Mouse (Mus musculus): ENCODE measurements around the gene Kctd20. TPM values are rescaled to one million over a fixed set of nuclear protein-coding genes. Genes with fewer than 3 reads are reported as not detected.
A peak's percentile ranks its signal among the peaks of the same experiment; 100 is the strongest.

The Kctd20 gene
- total RNA-seq, 1 experiment from 2014 or later, result 83.7 TPM

DNA sequence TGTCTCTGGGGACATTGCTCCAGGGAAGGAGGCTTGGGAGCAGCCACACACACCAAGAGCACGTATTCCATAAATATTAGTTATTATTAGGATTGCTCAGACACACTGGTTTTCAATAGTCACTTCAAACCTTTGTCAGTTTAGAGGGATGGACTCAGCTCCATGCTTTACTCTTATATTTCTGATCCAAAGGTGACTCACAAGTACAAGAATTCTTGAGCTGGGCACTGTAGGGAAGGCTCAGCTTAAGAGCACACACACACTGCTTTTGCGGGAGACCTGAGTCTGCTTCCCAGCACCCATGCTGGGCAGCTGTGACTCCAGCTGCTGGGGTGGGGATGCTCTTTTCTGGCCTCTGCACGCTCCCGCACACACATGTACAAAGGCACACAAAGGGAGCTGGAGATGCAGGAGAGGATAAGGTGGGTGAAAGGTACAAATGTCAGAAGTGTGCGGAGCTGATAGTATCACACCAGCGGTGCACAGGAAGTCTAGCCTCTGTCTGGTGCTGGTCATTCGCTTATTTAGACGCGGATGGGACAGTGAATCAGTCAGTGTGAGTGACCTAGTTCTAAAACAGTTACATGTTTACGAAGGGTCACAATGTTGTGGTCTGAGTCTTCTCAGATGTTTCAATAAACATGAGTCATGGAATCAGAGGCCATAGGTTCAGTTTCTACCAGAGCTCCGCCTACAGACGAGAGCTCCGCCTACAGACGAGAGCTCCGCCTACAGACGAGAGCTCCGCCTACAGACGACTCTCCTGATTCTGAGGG, 20.1 kb upstream of the Kctd20 start:
- ATAC-seq (replicated peaks; ENCODE audit: low read depth, poor library complexity, severe bottlenecking), result no peak

DNA sequence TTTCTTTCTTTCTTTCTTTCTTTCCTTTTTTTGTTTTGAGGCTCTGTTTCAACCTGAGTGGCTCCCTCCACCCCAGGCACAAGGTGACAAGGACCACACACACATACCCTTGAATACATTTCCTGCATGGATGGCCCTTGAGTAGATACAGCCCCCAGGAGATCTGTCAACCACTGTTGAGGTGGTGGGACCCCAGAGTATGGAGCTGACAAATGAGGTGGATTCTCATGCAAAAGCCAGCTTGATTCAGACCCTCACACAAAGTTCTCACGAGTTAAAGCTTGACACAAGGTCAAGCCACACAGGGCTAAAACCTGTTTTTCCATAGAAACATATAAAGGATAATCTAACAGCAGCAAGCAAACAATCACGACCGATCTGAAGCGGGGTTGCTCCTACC, 19.5 kb upstream of the Kctd20 start:
- ATAC-seq (replicated peaks; ENCODE audit: low read depth, poor library complexity, severe bottlenecking), result no peak

DNA sequence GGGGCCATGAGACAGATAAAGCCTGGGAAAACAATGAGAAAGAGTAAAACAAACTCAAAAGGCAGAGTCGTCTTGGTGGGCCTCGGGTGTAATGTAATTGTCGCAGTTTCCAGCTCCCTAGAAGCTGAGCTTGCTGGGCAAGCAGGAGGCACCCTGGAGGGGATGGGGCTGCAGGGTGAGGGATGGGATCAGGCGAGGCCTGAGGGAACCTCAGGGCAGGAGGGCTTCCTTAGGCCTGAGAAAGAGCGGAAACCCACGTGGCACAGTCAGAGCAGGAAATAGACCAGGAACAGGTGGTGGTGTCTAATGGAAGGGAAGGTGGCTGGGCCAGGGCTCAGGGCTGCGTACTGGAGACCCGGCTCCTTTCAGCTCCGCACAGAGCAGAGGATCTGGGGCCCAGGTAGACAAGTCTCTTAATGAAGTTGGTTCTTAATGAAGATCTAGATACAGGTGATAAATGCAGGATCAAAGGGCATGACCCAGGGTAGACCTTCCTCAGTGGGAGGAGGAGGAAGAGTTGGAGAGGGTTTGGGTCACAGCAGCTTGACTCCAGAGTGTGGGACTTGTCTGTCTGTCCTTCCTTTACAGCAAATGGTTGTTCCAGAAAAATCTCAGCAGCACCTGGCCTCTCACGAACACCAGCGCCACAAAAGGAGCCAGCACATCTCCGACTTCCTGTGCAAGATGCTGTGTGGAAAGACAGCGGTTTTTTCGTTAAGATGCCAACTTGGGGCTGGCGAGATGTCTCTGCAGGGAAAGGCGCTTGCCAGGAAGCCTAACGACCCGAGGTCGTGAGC, 17.4 kb upstream of the Kctd20 start:
- ATAC-seq (replicated peaks; ENCODE audit: low read depth, poor library complexity, severe bottlenecking), result no peak

DNA sequence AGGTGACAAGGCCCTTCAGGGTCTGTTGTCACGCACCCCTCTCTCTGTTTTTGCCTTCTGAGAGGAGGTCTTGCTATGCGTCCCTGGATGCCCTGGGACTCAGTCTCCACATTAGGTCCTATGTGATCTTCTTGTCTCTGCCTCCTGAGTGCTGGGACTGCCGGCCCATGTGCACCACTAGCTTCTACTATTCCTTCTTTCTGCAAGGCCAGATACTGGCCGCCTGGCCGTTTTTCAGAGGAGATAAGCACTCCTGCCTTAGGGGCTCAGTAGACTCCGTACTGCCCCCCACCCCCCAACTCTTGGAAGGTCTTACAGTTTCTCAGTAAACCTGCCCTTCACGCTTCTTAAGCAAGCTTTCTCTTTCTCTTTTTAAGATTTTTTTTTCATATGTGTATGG, 15.6 kb upstream of the Kctd20 start:
- no peak for ATAC-seq (replicated peaks; ENCODE audit: low read depth, poor library complexity, severe bottlenecking)

DNA sequence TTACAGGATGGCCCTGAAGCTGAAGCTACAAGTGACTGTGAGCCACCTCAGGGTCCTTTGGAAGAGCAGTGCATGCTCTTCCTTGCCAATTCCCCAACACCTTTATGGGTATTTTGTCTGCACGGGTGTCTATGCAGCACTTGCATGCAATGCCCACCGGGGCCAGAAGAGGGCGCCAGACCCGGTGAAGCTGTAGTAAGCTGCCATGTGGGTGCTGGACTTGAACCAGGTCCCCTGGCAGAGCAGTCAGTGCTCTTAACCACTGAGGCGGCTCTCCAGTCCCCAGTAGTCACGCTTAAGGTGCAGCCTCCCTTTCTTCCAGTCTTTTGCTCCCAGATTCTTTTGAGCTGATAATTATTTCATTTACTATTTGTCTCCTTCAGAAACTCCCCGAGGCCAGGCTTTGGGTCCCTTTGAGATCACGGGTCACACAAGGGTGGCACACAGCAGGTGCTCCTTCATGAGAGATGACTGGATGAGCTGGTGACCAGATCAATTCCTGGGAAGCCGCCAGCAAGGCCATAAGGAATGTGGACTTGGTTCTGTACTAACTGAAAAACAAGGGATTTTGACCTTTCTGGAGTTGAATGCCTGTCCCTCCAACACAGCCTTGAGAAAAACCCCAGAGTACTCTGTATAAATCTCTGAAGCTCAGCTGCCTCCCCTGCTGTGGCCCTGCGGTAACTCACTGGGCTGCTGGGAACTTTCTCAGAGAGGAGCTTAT, 15.0 kb upstream of the Kctd20 start:
- 0 out of 2 replicates have a peak, but pooled peaks have one; percentile 47 for ATAC-seq (replicated peaks; ENCODE audit: low read depth, poor library complexity, severe bottlenecking)

DNA sequence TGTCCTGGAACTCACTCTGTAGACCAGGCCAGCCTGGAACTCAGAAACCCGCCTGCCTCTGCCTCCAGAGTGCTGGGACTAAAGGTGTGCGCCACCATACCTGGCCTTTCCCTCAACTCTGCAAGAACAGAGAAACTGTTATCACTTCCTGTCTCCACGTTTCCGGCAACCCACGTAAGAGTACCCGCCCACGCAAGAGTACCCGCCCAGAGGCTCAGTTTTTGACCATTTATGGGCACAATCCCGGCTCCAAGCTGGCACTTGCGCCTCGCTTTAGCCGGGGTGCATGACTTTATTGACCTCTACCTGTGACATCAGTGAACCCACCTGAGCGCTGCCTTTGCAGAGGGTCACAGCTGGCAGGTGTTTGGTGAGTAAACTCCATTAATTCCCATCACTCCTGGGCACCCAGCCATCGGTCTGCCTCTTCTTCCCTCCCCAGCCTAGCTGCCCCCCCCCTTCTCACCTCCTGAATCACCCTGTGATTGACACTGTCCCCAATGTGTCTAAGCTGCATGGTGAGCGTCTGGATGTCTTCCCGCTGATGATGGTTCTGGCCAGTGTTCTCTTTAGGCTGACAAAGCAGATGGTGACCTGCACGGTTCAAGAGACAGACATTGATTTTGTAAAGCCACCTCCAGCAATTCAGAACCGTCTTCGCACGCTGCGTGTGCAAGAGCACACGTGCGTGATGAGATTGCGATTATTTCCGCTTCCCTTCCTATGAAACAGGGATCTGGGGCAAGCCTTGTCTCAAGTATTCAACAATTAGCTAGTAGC, 10.8 kb upstream of the Kctd20 start:
- no peak for ATAC-seq (replicated peaks; ENCODE audit: low read depth, poor library complexity, severe bottlenecking)

DNA sequence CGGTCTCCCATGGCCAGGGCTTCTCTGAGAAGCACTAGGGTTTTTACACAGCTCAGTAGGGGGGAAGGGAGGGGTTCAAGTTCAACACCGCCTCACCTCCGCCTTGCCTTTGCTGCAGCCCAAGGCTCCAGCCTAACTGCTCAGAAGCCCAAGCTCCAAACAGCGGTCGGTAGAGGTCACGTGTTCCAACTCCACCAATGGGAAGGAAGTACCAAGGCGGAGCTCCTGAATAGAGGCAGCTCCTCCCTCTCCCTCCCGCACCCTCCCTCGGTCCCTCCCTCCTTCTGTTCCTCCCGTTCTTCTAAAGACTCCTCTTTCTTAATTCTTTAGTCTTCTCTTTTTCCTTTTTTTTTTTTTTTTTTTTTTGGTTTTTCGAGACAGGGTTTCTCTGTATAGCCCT, 9.6 kb upstream of the Kctd20 start:
- 0 out of 2 replicates have a peak, but pooled peaks have one; percentile 25 for ATAC-seq (replicated peaks; ENCODE audit: low read depth, poor library complexity, severe bottlenecking)

DNA sequence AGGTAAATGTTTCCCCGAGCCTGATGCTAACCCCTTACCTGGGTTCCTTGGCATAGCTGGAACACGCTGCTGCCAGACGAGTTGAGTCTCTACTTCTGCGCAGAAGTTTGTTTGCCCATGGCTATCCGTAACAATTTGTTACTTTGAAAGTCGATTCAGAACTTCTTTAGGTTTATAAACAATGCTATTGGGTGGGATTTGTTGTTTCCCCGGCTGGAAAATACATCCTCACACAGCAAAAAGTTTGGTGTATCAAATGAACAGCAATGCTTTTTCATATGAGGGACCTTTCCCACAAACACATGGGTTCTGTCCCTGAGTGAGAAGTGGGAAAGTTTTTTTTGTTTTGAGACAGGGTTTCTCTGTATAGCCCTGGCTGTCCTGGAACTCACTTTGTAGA, 8.0 kb upstream of the Kctd20 start, which contains the start of gene Pxt1:
Gene Pxt1 (minus strand): TSS at position 101 of the 400 bp plus-strand sequence.
- ATAC-seq (replicated peaks; ENCODE audit: low read depth, poor library complexity, severe bottlenecking), result no peak

DNA sequence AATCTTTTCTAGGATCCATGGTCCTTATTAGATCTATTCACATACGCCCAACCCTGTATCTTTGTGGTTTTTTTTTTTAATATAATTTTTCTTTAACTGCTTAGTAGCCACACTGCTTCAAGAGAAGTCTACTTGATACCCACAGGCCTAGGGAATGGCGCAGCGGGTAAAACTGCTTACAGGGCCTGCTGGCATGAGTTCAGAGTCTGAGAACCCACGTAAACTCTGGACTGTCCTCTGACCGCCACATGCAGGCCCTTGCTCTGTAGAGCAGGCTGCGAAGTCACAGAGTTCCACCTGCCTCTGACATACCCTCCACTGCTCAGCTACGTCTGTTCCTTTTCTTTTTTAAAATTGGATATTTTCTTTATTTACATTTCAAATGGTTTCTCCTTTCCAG, 7.3 kb upstream of the Kctd20 start:
- ATAC-seq (replicated peaks; ENCODE audit: low read depth, poor library complexity, severe bottlenecking), result no peak

DNA sequence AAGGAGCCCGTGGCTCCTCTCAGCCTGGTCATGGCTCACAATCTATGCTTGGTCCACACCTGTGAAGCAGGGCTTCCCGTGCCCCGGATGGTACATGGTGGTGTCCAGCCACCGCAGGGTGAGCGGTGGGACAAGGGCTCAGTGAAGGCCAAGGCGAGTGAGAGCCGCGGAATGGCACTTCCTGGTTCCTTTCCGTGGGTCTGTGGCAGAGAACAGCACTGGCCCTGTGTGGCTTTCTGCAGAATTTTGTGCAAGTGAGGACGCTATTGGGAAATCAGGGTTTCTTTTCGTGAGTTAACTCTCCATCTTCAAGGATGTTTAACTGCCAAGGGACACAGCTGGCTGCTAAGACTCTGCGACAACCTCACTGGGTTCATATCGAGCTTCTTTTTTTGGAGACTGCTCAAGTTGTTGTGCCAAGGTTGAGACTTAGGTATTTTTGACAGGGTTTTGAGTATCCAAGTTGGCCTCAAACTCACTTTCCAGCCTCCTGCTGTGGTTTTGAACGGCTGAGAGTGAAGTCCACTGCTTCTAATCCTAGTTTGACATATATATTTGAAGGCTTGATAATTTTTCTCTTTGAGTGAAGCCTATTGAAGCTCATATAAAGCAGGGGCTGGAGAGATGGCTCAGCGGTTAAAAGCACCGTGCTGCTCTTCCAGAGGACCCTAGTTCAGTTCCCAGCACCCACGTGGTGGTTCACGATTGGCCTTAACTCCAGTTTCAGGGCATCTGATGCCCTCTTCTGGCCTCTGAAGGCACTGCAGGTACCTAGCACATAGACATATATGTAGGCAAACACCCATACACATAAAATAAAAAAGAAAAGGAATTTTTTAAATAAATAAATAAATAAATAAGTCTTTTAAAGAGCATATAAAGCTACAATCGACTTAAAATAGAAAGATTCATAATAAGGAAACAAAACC, 4.5 kb upstream of the Kctd20 start:
- no peak for ATAC-seq (replicated peaks; ENCODE audit: low read depth, poor library complexity, severe bottlenecking)

DNA sequence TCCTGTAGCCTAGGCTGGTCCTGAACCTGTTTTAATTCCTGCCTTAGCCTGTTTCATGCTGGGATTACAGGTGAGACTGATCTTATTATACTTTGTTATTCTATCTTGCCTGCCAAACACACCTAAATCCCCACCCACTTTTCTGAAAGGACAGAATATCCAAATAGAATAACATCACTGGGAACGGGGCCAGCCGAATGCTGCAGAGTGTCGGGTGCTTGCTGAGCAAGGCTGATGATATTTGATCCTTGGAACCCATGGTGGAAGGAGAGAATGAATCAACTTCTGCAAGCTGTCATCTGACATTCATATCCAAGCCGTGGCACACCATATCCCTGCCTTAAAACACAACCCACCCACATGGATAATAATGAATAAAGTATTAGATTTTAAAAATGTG, 3.1 kb upstream of the Kctd20 start:
- ATAC-seq (replicated peaks; ENCODE audit: low read depth, poor library complexity, severe bottlenecking), result no peak

DNA sequence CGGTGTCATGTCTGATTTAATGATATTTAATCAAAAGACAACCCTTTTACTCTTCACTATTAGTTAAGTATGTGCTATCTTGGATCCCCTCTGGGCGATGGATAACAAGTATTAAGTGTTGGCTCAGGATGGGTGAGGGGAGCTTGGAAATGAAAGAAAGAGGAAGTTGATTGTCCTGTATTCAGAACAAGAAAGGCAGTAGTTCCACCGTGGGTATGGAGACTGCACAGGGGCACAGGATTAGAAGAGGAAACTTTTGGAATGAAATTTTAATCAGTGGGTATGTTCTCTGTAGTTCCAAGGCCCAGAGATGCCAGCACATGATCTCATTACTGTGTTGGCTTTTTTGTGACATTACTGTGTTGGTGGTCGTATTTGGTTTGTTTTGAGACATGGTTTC, 999 bp upstream of the Kctd20 start:
- ATAC-seq (replicated peaks; ENCODE audit: low read depth, poor library complexity, severe bottlenecking), result no peak

DNA sequence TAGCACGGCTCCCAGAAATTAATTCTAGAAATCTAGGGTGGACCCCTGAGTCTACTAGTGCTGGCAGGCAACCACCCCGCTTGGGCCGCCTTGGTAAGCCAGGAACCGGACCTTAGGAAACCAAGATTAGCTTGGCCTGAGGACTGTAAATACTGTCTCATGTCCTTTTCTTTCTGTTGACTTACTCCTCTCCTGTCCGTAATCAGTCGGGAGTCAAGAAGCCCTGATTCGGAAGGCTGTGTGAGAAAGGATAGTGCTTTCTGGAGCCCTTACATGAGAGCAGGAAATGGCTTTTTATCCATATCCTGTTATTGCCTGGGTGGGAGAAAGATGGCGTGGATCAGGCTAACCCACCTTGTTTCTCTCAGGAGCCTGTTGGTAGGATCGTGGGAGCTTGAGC, 1.5 kb downstream of the Kctd20 start:
- no peak for ATAC-seq (replicated peaks; ENCODE audit: low read depth, poor library complexity, severe bottlenecking)

DNA sequence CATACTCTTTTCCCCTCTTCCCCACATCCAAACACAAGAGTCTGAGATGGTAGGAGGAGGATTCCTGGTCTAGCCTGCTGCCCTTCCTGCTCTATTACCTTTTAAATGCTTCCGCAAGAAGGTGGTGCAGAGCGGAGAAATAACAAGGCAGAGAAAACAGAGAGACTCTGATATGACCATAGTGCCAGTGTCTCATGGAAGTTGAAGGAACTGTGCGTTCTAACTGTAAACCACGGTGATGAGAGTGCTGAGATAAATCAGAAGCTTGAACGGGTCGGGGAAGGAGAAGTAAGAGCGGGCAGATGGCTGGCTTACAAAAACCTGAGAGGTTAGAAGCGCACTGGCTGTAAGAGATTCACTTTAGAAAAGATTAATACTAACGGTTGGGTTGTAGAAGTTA, 2.7 kb downstream of the Kctd20 start:
- 0 out of 2 replicates have a peak, but pooled peaks have one; percentile 15 for ATAC-seq (replicated peaks; ENCODE audit: low read depth, poor library complexity, severe bottlenecking)

DNA sequence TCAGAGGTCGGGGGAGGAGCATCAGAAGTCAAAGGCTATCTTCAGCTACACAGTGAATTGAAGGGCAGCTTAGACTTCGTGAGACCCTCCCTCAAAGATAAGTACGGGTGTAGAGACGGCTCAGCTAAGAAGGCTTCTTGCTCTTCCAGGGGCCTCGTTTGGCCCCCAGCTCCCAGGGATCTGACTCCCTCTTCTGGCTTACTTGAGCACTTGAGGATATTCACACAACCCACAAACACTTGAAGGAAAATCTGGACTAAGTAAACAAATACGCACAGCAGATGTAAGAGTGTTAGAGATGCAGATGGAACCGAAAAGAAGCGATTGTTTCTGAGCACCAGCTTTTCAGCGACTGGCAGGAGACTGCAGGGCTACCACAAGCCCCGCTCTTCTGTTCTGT, 8.8 kb downstream of the Kctd20 start:
- ATAC-seq (replicated peaks; ENCODE audit: low read depth, poor library complexity, severe bottlenecking), result no peak

DNA sequence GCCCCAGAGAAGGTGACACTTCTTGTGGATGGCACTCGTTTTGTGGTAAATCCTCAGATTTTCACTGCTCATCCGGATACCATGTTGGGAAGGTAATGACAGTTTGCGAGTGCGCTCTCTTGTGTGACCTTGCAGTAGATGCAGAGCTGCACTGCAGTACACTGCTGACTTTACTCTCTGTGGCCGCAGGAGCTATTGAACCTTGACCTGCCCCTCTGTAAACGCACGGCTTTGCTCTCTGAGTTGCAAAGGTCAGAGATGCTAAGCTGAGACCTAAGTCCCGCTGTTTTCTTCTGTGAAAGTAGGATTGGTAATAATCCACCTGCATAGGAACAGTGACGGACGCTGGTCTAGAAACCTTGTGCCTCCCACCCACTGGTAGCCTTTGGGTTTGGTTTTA, 9.8 kb downstream of the Kctd20 start:
- ATAC-seq (replicated peaks; ENCODE audit: low read depth, poor library complexity, severe bottlenecking), result no peak

DNA sequence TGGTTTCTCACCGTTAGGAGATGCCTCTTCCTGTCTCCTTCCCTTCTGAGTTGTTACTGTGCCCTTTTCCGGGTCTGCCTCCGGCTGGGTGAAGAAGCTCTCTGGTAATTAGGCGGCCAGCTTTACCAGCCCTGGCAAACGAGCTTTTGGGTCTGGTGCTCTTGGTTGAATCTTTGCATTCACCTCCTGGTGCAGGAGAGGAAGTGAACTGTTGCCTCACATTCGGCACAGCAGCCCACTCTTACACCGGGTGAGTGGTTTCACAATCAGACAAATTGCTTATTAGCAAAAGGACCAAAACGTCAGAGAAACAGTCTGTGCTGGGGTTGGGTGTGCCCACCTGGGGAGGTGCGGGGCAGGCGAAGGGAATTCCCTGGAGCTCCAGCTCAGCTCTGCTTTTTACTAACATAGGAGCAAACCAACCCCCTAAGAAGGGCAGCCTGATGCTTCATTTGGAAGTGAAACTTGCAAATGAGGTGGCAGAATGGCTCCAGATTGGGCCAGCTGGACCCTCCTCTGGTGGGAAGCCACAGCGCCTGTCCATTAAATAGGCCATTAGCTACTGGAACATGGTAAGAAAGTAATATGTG, 15.4 kb downstream of the Kctd20 start:
- peak; percentile 70 for ATAC-seq (replicated peaks; ENCODE audit: low read depth, poor library complexity, severe bottlenecking)

DNA sequence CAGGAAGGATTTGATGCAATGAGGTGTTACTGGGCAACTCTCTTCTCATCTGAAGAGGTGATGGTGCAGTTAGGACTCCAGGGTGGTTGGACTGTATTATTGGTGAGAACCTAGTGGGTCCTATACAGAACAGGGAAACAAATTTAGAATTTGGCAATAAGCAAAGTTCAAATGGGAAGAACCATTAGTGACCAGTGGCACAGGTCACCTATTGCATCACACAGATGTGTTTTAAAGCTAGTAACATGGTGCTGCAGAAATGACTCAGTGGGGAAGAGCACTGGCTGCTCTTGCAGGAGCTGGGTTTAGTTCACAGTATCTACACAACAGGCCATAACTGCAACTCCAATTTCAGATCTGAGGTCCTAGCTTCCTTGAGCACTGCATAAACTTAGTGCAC, 18.4 kb downstream of the Kctd20 start:
- ATAC-seq (replicated peaks; ENCODE audit: low read depth, poor library complexity, severe bottlenecking), result no peak

DNA sequence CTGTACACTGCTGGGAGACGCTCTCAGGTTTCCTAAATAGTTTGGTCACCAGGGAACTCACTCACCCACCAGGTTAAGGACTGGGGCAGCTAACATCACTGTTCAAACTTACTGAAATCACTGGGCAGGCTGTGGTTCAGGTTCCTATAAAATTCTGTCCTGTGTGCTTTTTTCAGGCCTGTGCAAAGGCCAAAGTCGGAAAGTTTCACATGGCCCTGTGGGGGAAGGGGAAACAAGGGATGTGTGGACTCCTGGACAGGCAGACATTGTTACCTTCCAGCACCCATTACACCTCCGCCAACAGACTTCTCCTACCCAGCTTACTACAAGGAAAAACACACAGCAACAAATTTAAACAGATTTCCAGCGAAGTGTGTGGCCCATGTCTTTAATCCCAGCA, 27.3 kb downstream of the Kctd20 start:
- no peak for ATAC-seq (replicated peaks; ENCODE audit: low read depth, poor library complexity, severe bottlenecking)
